Comparison of ENCODE assay signal across 10 mouse cellular contexts in the genomic region with DNA sequence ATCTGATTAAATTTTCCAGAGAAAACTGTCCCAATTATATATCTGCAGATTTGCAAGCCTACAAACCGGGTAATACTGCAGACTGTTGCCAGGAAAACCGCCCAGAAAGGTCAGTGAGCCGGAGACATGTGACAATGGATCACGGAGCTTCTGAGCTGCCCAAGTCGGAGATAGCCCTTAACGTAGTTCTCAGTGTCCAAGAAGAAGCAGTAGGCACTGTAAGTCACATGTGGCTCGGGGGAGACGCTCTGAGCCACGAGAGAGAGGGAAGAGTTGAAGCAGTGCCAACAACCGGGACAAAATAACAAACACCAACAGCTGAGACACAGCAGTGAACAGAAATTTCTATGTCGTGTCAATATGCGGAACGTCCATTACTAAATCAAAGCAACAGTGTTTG.
DNase-seq lines count a peak whose midpoint lies in the region; ATAC-seq and TF ChIP-seq lines count a peak whose summit lies in the region.
"Had no signal": no experiment of that assay in that cellular context is flagged by ENCODE, and none has a peak within 500 bp of the region (broad histone marks: within the 10 kb centered on the region; RNA-seq: fewer than 3 reads in every experiment).

No protein-coding gene starts in this region.

- TF ChIP-seq CTCF in lung, postnatal 0 days (IDR thresholded peaks at IDR 0.05): no peak

- no peak for ATAC-seq in embryonic facial prominence, embryonic 14.5 days (ENCODE audit: low read depth)
- 0 out of 2 replicates have a peak, but pooled peaks have one; percentile 16 for ATAC-seq in lung, postnatal 0 days
- ATAC-seq in midbrain, embryonic 15.5 days (replicated peaks): no peak
- ATAC-seq: hindbrain, embryonic 16.5 days had no signal

- H3K36me3 ChIP-seq in embryonic facial prominence, embryonic 14.5 days (ENCODE audit: control insufficient read depth, insufficient read depth, low read length): peaks cover 33% of the 10 kb centered on the region
- H3K36me3 ChIP-seq in embryonic facial prominence, embryonic 10.5 days (replicated peaks): peaks cover 42% of the 10 kb centered on the region
- H3K36me3 ChIP-seq in lung, postnatal 0 days (ENCODE audit: insufficient read depth, low read length): no peaks in the 10 kb centered on the region
- 0 out of 2 replicates have a peak, but pooled peaks cover 9% of the 10 kb centered on the region for H3K36me3 ChIP-seq in midbrain, embryonic 15.5 days (replicated peaks)

- no peaks in the 10 kb centered on the region for H3K27me3 ChIP-seq in embryonic facial prominence, embryonic 14.5 days (replicated peaks; ENCODE audit: control insufficient read depth, insufficient read depth, low read length)
- no peaks in the 10 kb centered on the region for H3K27me3 ChIP-seq in embryonic facial prominence, embryonic 10.5 days (replicated peaks; ENCODE audit: low read depth, poor library complexity, severe bottlenecking)
- H3K27me3 ChIP-seq in lung, postnatal 0 days (replicated peaks; ENCODE audit: insufficient read depth, low read length): no peaks in the 10 kb centered on the region
- no peaks in the 10 kb centered on the region for H3K27me3 ChIP-seq in midbrain, embryonic 15.5 days (replicated peaks)

- no peaks in the 10 kb centered on the region for H3K4me1 ChIP-seq in embryonic facial prominence, embryonic 14.5 days (ENCODE audit: control insufficient read depth, insufficient read depth, low read length)
- H3K4me1 ChIP-seq in embryonic facial prominence, embryonic 10.5 days: no peaks in the 10 kb centered on the region
- no peaks in the 10 kb centered on the region for H3K4me1 ChIP-seq in lung, postnatal 0 days (ENCODE audit: insufficient read depth, low read depth, low read length)
- H3K4me1 ChIP-seq in midbrain, embryonic 15.5 days: no peaks in the 10 kb centered on the region

- WGBS in embryonic facial prominence, embryonic 14.5 days: 74% methylated on average over 13 of the region's 13 CpGs
- 89% methylated on average over 13 of the region's 13 CpGs for WGBS in embryonic facial prominence, embryonic 10.5 days
- 61% methylated on average over 13 of the region's 13 CpGs for WGBS in lung, postnatal 0 days
- 75% methylated on average over 13 of the region's 13 CpGs for WGBS in midbrain, embryonic 15.5 days

- no peak overlapping the region for H3K27ac ChIP-seq in embryonic facial prominence, embryonic 14.5 days (replicated peaks; ENCODE audit: low read depth, low read length)
- no peak overlapping the region for H3K27ac ChIP-seq in embryonic facial prominence, embryonic 10.5 days (replicated peaks)
- 0 out of 2 replicates have a peak overlapping the region, but pooled peaks have one; percentile 21 for H3K27ac ChIP-seq in lung, postnatal 0 days (ENCODE audit: low read length)
- no peak overlapping the region for H3K27ac ChIP-seq in midbrain, embryonic 15.5 days
- H3K27ac ChIP-seq: liver, embryonic 14.5 days had no signal

- H3K4me2 ChIP-seq in embryonic facial prominence, embryonic 14.5 days (ENCODE audit: low read depth, low read length): no peak overlapping the region
- H3K4me2 ChIP-seq in lung, postnatal 0 days (replicated peaks; ENCODE audit: low read depth, low read length): no peak overlapping the region
- no peak overlapping the region for H3K4me2 ChIP-seq in midbrain, embryonic 15.5 days

- intact Hi-C loops in left cerebral cortex, postnatal 4 days (cut with DNase I): no loop called here

- no peak overlapping the region for H3K4me3 ChIP-seq in embryonic facial prominence, embryonic 14.5 days (ENCODE audit: low read depth, low read length)
- H3K4me3 ChIP-seq in embryonic facial prominence, embryonic 10.5 days: no peak overlapping the region
- H3K4me3 ChIP-seq in lung, postnatal 0 days (ENCODE audit: low read depth, low read length): no peak overlapping the region
- H3K4me3 ChIP-seq in midbrain, embryonic 15.5 days: no peak overlapping the region

- no peak overlapping the region for H3K9ac ChIP-seq in embryonic facial prominence, embryonic 14.5 days (ENCODE audit: low read depth, low read length)
- no peak overlapping the region for H3K9ac ChIP-seq in lung, postnatal 0 days (replicated peaks; ENCODE audit: low read depth)
- no peak overlapping the region for H3K9ac ChIP-seq in midbrain, embryonic 15.5 days
- H3K9ac ChIP-seq: liver, embryonic 14.5 days had no signal

- peak; percentile 35 for DNase-seq in embryonic facial prominence, embryonic 14.5 days (ENCODE audit: low spot score)
- no peak for DNase-seq in embryonic facial prominence, embryonic 10.5 days (ENCODE audit: low spot score)
- DNase-seq in left cerebral cortex, postnatal 4 days: peak; percentile 26
- no peak for DNase-seq in left cerebral cortex, adult 11 months (ENCODE audit: low spot score)
- peak; percentile 16 to 20 for DNase-seq in cerebellum, postnatal 36 days
- peak; percentile 21 for DNase-seq in lung, postnatal 0 days (ENCODE audit: low spot score)
- DNase-seq in thymus, postnatal 14 days: no peak

- H3K9me3 ChIP-seq in embryonic facial prominence, embryonic 14.5 days (ENCODE audit: control insufficient read depth, low read length): no peaks in the 10 kb centered on the region
- H3K9me3 ChIP-seq in embryonic facial prominence, embryonic 10.5 days: no peaks in the 10 kb centered on the region
- H3K9me3 ChIP-seq in lung, postnatal 0 days (ENCODE audit: low read length): no peaks in the 10 kb centered on the region
- H3K9me3 ChIP-seq in midbrain, embryonic 15.5 days: no peaks in the 10 kb centered on the region

- no peak for TF ChIP-seq EP300 in lung, postnatal 0 days (IDR thresholded peaks at IDR 0.05)

Comparison
In these comparisons a context has a peak if more than half of its experiments do, and no peak if none do; other contexts are left out.
1. DNase-seq: peak in embryonic facial prominence, embryonic 14.5 days (single experiment), left cerebral cortex, postnatal 4 days (single experiment), cerebellum, postnatal 36 days (2 of 2) and lung, postnatal 0 days (single experiment); none in embryonic facial prominence, embryonic 10.5 days (single experiment), left cerebral cortex, adult 11 months (single experiment) and thymus, postnatal 14 days (single experiment).